Mouse (Mus musculus) heart, postnatal 0 days (tissue): Measurements from ENCODE around the gene Arfgap1.

Source experiments
- CTCF ChIP-seq: IDR thresholded peaks from 2 replicates; pipeline ENCODE4 v1.5.1; 2016; ENCODE audit warnings: antibody characterized with exemption, control low read depth, low read depth
- EP300 ChIP-seq: IDR thresholded peaks from 2 replicates; pipeline ENCODE4 v1.6.1; 2016; ENCODE audit warnings: antibody characterized with exemption, low read depth

- TF ChIP-seq CTCF (no peak; the same call in 1 of the 2 replicates), EP300 (no peak)
Measured at GRCm38 (mm10) chr2:180954061-180955047, 12.7 kb upstream of the Arfgap1 start, which contains the start of gene Nkain4.
